Mouse (Mus musculus): ENCODE data around the gene Exoc4. TPM values are rescaled to one million over a fixed set of nuclear protein-coding genes. Genes with fewer than 3 reads are reported as not detected.

The Exoc4 gene
- total and polyA plus RNA-seq, 2 experiments = 3.7 to 28.0 TPM

DNA sequence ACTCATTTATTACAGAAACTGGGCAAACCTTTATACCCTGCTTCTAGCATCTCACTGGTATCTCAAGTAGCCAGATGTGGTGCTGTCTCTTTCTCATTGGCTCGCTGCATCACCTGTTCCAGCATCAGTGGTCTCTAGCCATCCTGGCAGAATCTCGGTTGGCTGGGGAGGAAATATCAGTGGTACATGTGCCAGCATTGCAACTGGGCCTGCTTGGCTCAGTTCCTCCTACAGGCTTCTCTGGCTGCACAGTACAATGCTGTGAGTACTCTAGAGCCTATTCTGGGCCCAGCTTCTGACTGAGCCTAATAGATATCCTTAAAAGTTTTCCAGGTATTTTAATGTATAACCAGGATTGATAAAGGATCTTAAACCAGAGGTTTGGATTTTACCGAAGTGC lies 582.4 kb downstream of the Exoc4 start:
- no peak overlapping the region for H3K4me3 ChIP-seq (ENCODE audit: insufficient read depth, low read depth, low read length)
- no peak overlapping the region for H3K9ac ChIP-seq (ENCODE audit: low read depth, low read length)
- TF ChIP-seq POLR2A (IDR thresholded peaks at IDR 0.05; ENCODE audit: extremely low read depth, insufficient read depth, low read length) = no peak
- no peak for TF ChIP-seq CTCF (IDR thresholded peaks at IDR 0.05; ENCODE audit: low read depth, low read length)
- H3K79me2 ChIP-seq (ENCODE audit: control insufficient read depth, insufficient read depth, low read length) = no peaks in the 10 kb centered on the region
- H3K27ac ChIP-seq (replicated peaks; ENCODE audit: insufficient read depth, low read depth, low read length) = no peak overlapping the region
- 90% methylated on average over 3 of the region's 3 CpGs for WGBS
- H3K27me3 ChIP-seq (ENCODE audit: control insufficient read depth, insufficient read depth, low read length) = no peaks in the 10 kb centered on the region
- no peaks in the 10 kb centered on the region for H3K36me3 ChIP-seq (ENCODE audit: control insufficient read depth, insufficient read depth, low read length)
- no peak for DNase-seq (ENCODE audit: extremely low read depth, low read depth, low spot score)
- H3K4me1 ChIP-seq (ENCODE audit: control insufficient read depth, insufficient read depth, low read length) = no peaks in the 10 kb centered on the region

DNA sequence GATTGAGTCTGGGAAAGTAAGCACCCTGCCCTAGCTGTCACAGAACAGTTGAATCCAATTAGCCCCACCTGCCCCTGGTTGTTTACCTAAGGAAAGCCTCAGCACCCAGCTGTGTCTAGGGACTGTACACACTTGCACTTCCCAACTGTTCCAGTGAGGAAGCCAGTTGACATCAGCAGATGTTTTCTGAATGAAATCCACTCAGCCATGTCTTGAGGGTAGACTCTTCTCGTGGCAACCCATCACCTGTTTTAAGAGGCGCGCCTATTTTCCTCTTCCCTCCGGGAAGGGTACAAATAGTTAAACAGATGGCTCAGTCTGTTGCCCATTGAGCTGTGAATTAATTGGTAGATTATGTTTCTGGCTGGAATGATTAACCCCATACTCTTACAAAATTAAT lies 584.1 kb downstream of the Exoc4 start:
- TF ChIP-seq POLR2A (IDR thresholded peaks at IDR 0.05; ENCODE audit: extremely low read depth, insufficient read depth, low read length) (no peak), CTCF (IDR thresholded peaks at IDR 0.05; ENCODE audit: low read depth, low read length) (no peak)
- no peak for DNase-seq (ENCODE audit: extremely low read depth, low read depth, low spot score)
- Histone ChIP-seq H3K4me3 (ENCODE audit: insufficient read depth, low read depth, low read length) (no peak overlapping the region), H3K4me1 (ENCODE audit: control insufficient read depth, insufficient read depth, low read length) (no peaks in the 10 kb centered on the region), H3K79me2 (ENCODE audit: control insufficient read depth, insufficient read depth, low read length) (no peaks in the 10 kb centered on the region), H3K9ac (ENCODE audit: low read depth, low read length) (no peak overlapping the region), H3K36me3 (ENCODE audit: control insufficient read depth, insufficient read depth, low read length) (no peaks in the 10 kb centered on the region), H3K27me3 (ENCODE audit: control insufficient read depth, insufficient read depth, low read length) (no peaks in the 10 kb centered on the region), H3K27ac (replicated peaks; ENCODE audit: insufficient read depth, low read depth, low read length) (no peak overlapping the region)
- WGBS = 93% methylated on average over 4 of the region's 4 CpGs

DNA sequence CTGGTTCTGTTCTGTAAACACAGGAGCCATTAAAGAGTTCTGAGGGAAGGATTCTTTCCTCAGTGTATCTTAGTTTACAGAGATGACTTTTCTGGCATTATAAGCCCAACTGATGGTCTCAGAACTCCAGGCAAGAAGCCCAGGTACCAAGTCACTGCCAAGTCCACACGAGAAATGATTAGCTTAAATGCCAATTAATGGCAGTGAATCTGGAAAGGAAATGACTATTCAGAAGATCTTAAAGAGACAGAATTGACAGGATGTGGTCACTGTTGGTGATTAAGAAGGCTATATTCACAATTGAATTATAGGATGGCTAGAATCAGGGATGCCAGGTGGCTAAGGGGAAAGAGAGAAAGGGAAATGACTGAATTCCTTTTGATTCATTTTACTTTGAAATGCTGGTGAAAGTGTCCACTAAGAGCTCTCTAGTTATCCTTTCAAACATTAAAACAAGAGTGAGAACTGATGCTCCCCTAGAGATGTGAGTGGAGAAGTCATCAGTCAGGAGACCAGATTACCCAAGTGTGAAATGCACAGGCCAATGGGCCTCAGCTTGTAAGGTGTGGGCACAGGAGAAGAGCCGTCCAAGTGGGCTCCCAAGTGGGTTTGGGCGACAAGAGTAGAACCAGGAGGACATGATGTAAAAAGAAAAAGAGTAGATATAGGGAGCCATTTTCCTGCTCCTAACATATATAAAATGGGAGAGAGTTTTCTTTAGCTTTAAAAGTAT lies 587.3 kb downstream of the Exoc4 start:
- H3K27ac ChIP-seq (replicated peaks; ENCODE audit: insufficient read depth, low read depth, low read length) = no peak overlapping the region
- H3K27me3 ChIP-seq (ENCODE audit: control insufficient read depth, insufficient read depth, low read length) = no peaks in the 10 kb centered on the region
- no peaks in the 10 kb centered on the region for H3K79me2 ChIP-seq (ENCODE audit: control insufficient read depth, insufficient read depth, low read length)
- WGBS = 78% methylated on average over 3 of the region's 3 CpGs
- H3K9ac ChIP-seq (ENCODE audit: low read depth, low read length) = no peak overlapping the region
- H3K36me3 ChIP-seq (ENCODE audit: control insufficient read depth, insufficient read depth, low read length) = no peaks in the 10 kb centered on the region; the same call in 1 of the 2 replicates
- DNase-seq (ENCODE audit: extremely low read depth, low read depth, low spot score) = no peak
- H3K4me1 ChIP-seq (ENCODE audit: control insufficient read depth, insufficient read depth, low read length) = no peaks in the 10 kb centered on the region
- no peak overlapping the region for H3K4me3 ChIP-seq (ENCODE audit: insufficient read depth, low read depth, low read length)
- no peak for TF ChIP-seq CTCF (IDR thresholded peaks at IDR 0.05; ENCODE audit: low read depth, low read length)
- no peak for TF ChIP-seq POLR2A (IDR thresholded peaks at IDR 0.05; ENCODE audit: extremely low read depth, insufficient read depth, low read length)

DNA sequence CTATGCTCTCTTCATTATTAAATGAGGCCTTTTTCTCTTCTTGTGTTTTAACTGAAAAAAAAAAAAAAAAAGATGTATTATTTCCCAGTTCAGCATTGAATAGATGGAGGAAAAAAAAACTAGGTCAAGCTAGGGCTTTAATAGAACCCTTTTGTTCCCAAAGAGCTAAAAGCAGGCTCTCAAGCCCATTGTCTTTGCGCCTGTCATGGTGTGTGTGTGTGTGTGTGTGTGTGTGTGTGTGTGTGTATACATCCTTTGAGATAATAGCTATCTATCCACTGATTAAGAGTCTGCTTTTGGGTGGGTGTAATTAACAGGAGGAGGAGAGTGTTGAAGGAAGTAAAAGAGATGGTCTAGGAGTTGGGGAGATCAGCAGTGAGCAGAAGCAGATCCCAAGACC lies 594.0 kb downstream of the Exoc4 start:
- 94% methylated on average over 1 of the region's 1 CpGs for WGBS

DNA sequence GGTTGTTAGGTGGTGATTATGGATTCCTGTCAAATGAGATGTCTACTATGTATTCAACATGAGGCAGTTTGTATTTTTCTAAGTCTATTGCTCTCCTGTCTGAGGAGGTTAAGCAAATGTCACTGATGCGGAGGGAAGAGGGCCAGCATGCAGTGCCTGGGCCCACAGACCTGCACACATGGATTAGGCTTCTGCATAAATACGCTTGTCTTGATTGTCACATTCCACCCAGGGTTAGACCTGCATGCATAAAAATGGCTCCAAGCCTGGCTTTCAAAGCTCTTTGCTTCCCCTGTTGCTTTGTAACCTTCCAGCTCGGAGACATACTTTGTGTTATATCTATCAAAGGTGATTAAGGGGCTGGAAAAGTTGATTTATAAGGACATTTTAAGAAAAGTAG lies 610.2 kb downstream of the Exoc4 start:
- no peak for DNase-seq (ENCODE audit: extremely low read depth, low read depth, low spot score)
- no peaks in the 10 kb centered on the region for H3K4me1 ChIP-seq (ENCODE audit: control insufficient read depth, insufficient read depth, low read length)
- H3K4me3 ChIP-seq (ENCODE audit: insufficient read depth, low read depth, low read length) = no peak overlapping the region
- H3K79me2 ChIP-seq (ENCODE audit: control insufficient read depth, insufficient read depth, low read length) = no peaks in the 10 kb centered on the region
- no peak overlapping the region for H3K9ac ChIP-seq (ENCODE audit: low read depth, low read length)
- H3K27me3 ChIP-seq (ENCODE audit: control insufficient read depth, insufficient read depth, low read length) = no peaks in the 10 kb centered on the region
- H3K27ac ChIP-seq (replicated peaks; ENCODE audit: insufficient read depth, low read depth, low read length) = no peak overlapping the region
- no peaks in the 10 kb centered on the region for H3K36me3 ChIP-seq (ENCODE audit: control insufficient read depth, insufficient read depth, low read length)
- no peak for TF ChIP-seq CTCF (IDR thresholded peaks at IDR 0.05; ENCODE audit: low read depth, low read length)
- no peak for TF ChIP-seq POLR2A (IDR thresholded peaks at IDR 0.05; ENCODE audit: extremely low read depth, insufficient read depth, low read length)
- WGBS = 93% methylated on average over 3 of the region's 3 CpGs

More for the DNA sequence above, 594.0 kb downstream of the Exoc4 start:
- H3K36me3 ChIP-seq (ENCODE audit: control insufficient read depth, insufficient read depth, low read length) = no peaks in the 10 kb centered on the region; the same call in 1 of the 2 replicates
- TF ChIP-seq CTCF (IDR thresholded peaks at IDR 0.05; ENCODE audit: low read depth, low read length) (no peak), POLR2A (IDR thresholded peaks at IDR 0.05; ENCODE audit: extremely low read depth, insufficient read depth, low read length) (no peak)
- H3K9ac ChIP-seq (ENCODE audit: low read depth, low read length) = no peak overlapping the region
- no peaks in the 10 kb centered on the region for H3K4me1 ChIP-seq (ENCODE audit: control insufficient read depth, insufficient read depth, low read length)
- H3K27ac ChIP-seq (replicated peaks; ENCODE audit: insufficient read depth, low read depth, low read length) = no peak overlapping the region
- DNase-seq (ENCODE audit: extremely low read depth, low read depth, low spot score) = no peak
- H3K27me3 ChIP-seq (ENCODE audit: control insufficient read depth, insufficient read depth, low read length) = no peaks in the 10 kb centered on the region
- H3K4me3 ChIP-seq (ENCODE audit: insufficient read depth, low read depth, low read length) = no peak overlapping the region
- no peaks in the 10 kb centered on the region for H3K79me2 ChIP-seq (ENCODE audit: control insufficient read depth, insufficient read depth, low read length)

DNA sequence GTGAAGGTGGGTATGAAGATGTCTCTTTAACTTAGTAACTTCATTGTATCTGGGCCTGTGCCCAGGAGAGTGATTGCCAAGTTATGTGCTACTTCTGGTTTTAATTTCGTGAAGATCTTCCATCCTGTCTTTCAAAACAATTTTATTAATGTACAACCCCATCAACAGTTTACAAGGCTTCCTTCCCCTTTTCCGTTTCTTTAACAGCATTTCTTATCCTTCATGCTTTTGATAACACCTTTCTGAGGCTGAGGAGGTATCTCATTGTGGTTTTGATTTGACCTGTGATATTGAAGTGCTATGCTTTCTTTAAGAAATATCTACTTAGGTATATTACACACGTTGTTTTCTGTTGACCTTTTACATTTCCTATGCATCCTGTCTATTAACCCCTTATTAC lies 616.9 kb downstream of the Exoc4 start:
- 44% methylated on average over 3 of the region's 3 CpGs for WGBS
- H3K79me2 ChIP-seq (ENCODE audit: control insufficient read depth, insufficient read depth, low read length) = no peaks in the 10 kb centered on the region
- TF ChIP-seq CTCF (IDR thresholded peaks at IDR 0.05; ENCODE audit: low read depth, low read length) = no peak

More for the DNA sequence above, 616.9 kb downstream of the Exoc4 start:
- Histone ChIP-seq H3K27ac (replicated peaks; ENCODE audit: insufficient read depth, low read depth, low read length) (no peak overlapping the region), H3K9ac (ENCODE audit: low read depth, low read length) (no peak overlapping the region), H3K4me3 (ENCODE audit: insufficient read depth, low read depth, low read length) (no peak overlapping the region), H3K27me3 (ENCODE audit: control insufficient read depth, insufficient read depth, low read length) (no peaks in the 10 kb centered on the region), H3K36me3 (ENCODE audit: control insufficient read depth, insufficient read depth, low read length) (no peaks in the 10 kb centered on the region; the same call in 1 of the 2 replicates), H3K4me1 (ENCODE audit: control insufficient read depth, insufficient read depth, low read length) (no peaks in the 10 kb centered on the region)
- no peak for DNase-seq (ENCODE audit: extremely low read depth, low read depth, low spot score)

Data from liver, adult 2 months (tissue).